ENCODE assay signal across 13 mouse cellular contexts in the genomic region with DNA sequence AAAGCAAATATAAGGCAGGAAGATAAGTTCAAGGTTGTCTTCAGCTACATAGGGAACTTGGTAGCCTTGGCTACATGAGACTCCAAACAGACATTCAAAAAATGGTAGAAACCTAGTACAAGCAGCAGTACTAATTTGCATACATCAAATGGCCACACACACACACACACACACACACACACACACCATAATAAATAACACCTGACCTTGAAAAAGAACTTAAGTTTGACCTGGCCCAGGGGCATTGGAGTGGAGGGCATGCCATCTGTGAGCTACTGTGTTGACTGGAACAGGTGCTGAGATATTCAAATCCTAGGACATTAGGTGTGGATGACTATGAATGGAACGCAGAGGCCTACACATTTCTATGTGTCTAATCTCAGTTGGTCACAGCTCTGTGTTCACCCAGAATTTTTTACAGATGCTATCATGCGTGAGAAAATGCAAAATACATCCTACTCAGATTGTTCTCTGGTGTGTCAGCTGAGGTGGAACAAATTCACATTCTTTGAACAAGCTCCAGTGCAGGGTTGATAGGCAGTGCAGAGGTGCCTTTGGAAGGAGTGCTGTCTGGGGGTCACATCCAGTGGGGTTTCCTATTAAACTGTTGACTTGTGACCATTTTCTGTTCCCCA.
A peak's percentile ranks its signal among the peaks of the same experiment; 100 is the strongest.
DNase-seq lines count a peak whose midpoint lies in the region; ATAC-seq and TF ChIP-seq lines count a peak whose summit lies in the region.
"Had no signal": no experiment of that assay in that cellular context is flagged by ENCODE, and none has a peak within 500 bp of the region (broad histone marks: within the 10 kb centered on the region; RNA-seq: fewer than 3 reads in every experiment).

No protein-coding gene starts in this region.

- no peak for TF ChIP-seq POLR2A in CH12.LX (IDR thresholded peaks at IDR 0.05; ENCODE audit: low read depth, low read length)

- no peak overlapping the region for H3K4me3 ChIP-seq in hindbrain, embryonic 10.5 days
- H3K4me3 ChIP-seq in hindbrain, embryonic 14.5 days (replicated peaks; ENCODE audit: low read length), result no peak overlapping the region
- no peak overlapping the region for H3K4me3 ChIP-seq in CH12.LX (replicated peaks in 1 of 3; ENCODE audit: low read depth in 2 of 3, low read length in 2 of 3, poor library complexity in 1 of 3)
- no peak overlapping the region for H3K4me3 ChIP-seq in forebrain, embryonic 14.5 days (ENCODE audit: low read depth, low read length)
- no peak overlapping the region for H3K4me3 ChIP-seq in kidney, postnatal 0 days (replicated peaks; ENCODE audit: low read depth, low read length)
- H3K4me3 ChIP-seq: layer of hippocampus, adult 2 months had no signal

- no peak for DNase-seq in hindbrain, embryonic 10.5 days (ENCODE audit: low spot score)
- DNase-seq in hindbrain, embryonic 14.5 days (ENCODE audit: low spot score), result no peak
- peak; percentile 86 for DNase-seq in CH12.LX (ENCODE audit: extremely low read depth)
- peak; percentile 54 for DNase-seq in forebrain, embryonic 14.5 days (ENCODE audit: low spot score)
- peak; percentile 14 for DNase-seq in kidney, postnatal 0 days (ENCODE audit: low spot score)
- DNase-seq in thymus, adult 18-20 months, result no peak
- DNase-seq in testis, postnatal 14 days (ENCODE audit: low spot score), result no peak
- DNase-seq in lung, postnatal 14 days, result no peak
- DNase-seq: adrenal gland, postnatal 14 days; gastrocnemius, postnatal 25 days; heart, postnatal 4 days had no signal

- dilution Hi-C loops in CH12.LX (cut with MboI; ENCODE audit: extremely low pct_ligation_motif_present, extremely low pct_unique_long_range_greater_than_20kb, low sequenced_read_pairs), result no loop called here

- H3K27me3 ChIP-seq in hindbrain, embryonic 10.5 days (ENCODE audit: insufficient read depth, poor library complexity, severe bottlenecking), result no peaks in the 10 kb centered on the region
- H3K27me3 ChIP-seq in hindbrain, embryonic 14.5 days (ENCODE audit: control insufficient read depth, insufficient read depth, low read length), result no peaks in the 10 kb centered on the region
- peaks cover 24% of the 10 kb centered on the region for H3K27me3 ChIP-seq in CH12.LX (replicated peaks)
- no peaks in the 10 kb centered on the region for H3K27me3 ChIP-seq in forebrain, embryonic 14.5 days (replicated peaks; ENCODE audit: control insufficient read depth, insufficient read depth, low read length)
- no peaks in the 10 kb centered on the region for H3K27me3 ChIP-seq in kidney, postnatal 0 days (ENCODE audit: insufficient read depth, low read length)

- ATAC-seq in hindbrain, embryonic 14.5 days (ENCODE audit: low FRiP score), result no peak
- peak; percentile 40; the same call in 1 of the 2 replicates for ATAC-seq in forebrain, embryonic 14.5 days
- peak; percentile 83 for ATAC-seq in kidney, postnatal 0 days (replicated peaks; ENCODE audit: low FRiP score, low read depth)

- no peak overlapping the region for H3K9ac ChIP-seq in hindbrain, embryonic 14.5 days
- no peak overlapping the region for H3K9ac ChIP-seq in CH12.LX (ENCODE audit: insufficient read depth, low read depth)
- H3K9ac ChIP-seq in forebrain, embryonic 14.5 days (ENCODE audit: low read length), result no peak overlapping the region
- no peak overlapping the region for H3K9ac ChIP-seq in kidney, postnatal 0 days (ENCODE audit: low read depth, low read length)

- 50% methylated on average over 2 of the region's 2 CpGs for WGBS in hindbrain, embryonic 10.5 days
- WGBS in hindbrain, embryonic 14.5 days, result 22% methylated on average over 2 of the region's 2 CpGs
- 29% methylated on average over 2 of the region's 2 CpGs for WGBS in forebrain, embryonic 14.5 days
- 67% methylated on average over 2 of the region's 2 CpGs for WGBS in kidney, postnatal 0 days

- no peak for TF ChIP-seq CTCF in CH12.LX (conservative IDR thresholded peaks at IDR 0.05 in 1 of 2, IDR thresholded peaks at IDR 0.05 in 1 of 2; ENCODE audit: low read depth in 2 of 2, low read length in 2 of 2)
- no peak for TF ChIP-seq CTCF in kidney, postnatal 0 days (IDR thresholded peaks at IDR 0.05; ENCODE audit: low read depth)

- no peak for TF ChIP-seq RAD21 in CH12.LX (IDR thresholded peaks at IDR 0.05; ENCODE audit: low read depth, low read length)

- peaks cover 39% of the 10 kb centered on the region for H3K4me1 ChIP-seq in hindbrain, embryonic 10.5 days (replicated peaks)
- 0 out of 2 replicates have a peak, but pooled peaks cover 6% of the 10 kb centered on the region for H3K4me1 ChIP-seq in hindbrain, embryonic 14.5 days (replicated peaks; ENCODE audit: control insufficient read depth, insufficient read depth, low read length)
- H3K4me1 ChIP-seq in CH12.LX (ENCODE audit: control insufficient read depth in 1 of 2, insufficient read depth in 2 of 2), result peaks cover 0 to 24% of the 10 kb centered on the region in 2 experiments; a peak in 3 of 4 replicates
- H3K4me1 ChIP-seq in forebrain, embryonic 14.5 days (ENCODE audit: control insufficient read depth, insufficient read depth, low read length), result peaks cover 4% of the 10 kb centered on the region
- H3K4me1 ChIP-seq in kidney, postnatal 0 days (replicated peaks; ENCODE audit: insufficient read depth, low read length), result 0 out of 2 replicates have a peak, but pooled peaks cover 5% of the 10 kb centered on the region

- H3K4me2 ChIP-seq in hindbrain, embryonic 14.5 days (replicated peaks), result no peak overlapping the region
- no peak overlapping the region for H3K4me2 ChIP-seq in CH12.LX (ENCODE audit: insufficient read depth, low read depth, poor library complexity, severe bottlenecking)
- no peak overlapping the region for H3K4me2 ChIP-seq in forebrain, embryonic 14.5 days (ENCODE audit: low read length)
- no peak overlapping the region for H3K4me2 ChIP-seq in kidney, postnatal 0 days (ENCODE audit: low read length)
- H3K4me2 ChIP-seq: heart, embryonic 11.5 days had no signal

- in situ Hi-C loops in CH12.LX (cut with MboI; ENCODE audit: low pct_ligation_motif_present, low pct_unique_long_range_greater_than_20kb, low sequenced_read_pairs), result no loop called here

- H3K27ac ChIP-seq in hindbrain, embryonic 10.5 days, result 0 out of 2 replicates have a peak overlapping the region, but pooled peaks have one; percentile 62
- no peak overlapping the region for H3K27ac ChIP-seq in hindbrain, embryonic 14.5 days
- H3K27ac ChIP-seq in CH12.LX (ENCODE audit: insufficient read depth, low read depth), result no peak overlapping the region
- no peak overlapping the region for H3K27ac ChIP-seq in forebrain, embryonic 14.5 days (ENCODE audit: low read depth, low read length)
- peak overlapping the region; percentile 75 for H3K27ac ChIP-seq in kidney, postnatal 0 days
- H3K27ac ChIP-seq: layer of hippocampus, adult 2 months had no signal

- H3K9me3 ChIP-seq in hindbrain, embryonic 10.5 days, result no peaks in the 10 kb centered on the region
- no peaks in the 10 kb centered on the region for H3K9me3 ChIP-seq in hindbrain, embryonic 14.5 days (ENCODE audit: control insufficient read depth, low read length)
- no peaks in the 10 kb centered on the region for H3K9me3 ChIP-seq in CH12.LX (replicated peaks; ENCODE audit: low read length)
- no peaks in the 10 kb centered on the region for H3K9me3 ChIP-seq in forebrain, embryonic 14.5 days (replicated peaks; ENCODE audit: control insufficient read depth, low read length)
- H3K9me3 ChIP-seq in kidney, postnatal 0 days (replicated peaks; ENCODE audit: low read length), result no peaks in the 10 kb centered on the region

- peak; percentile 65; the same call in 1 of the 2 replicates for TF ChIP-seq EP300 in CH12.LX (IDR thresholded peaks at IDR 0.05; ENCODE audit: low read length)

- H3K79me2 ChIP-seq in CH12.LX (replicated peaks; ENCODE audit: control insufficient read depth, extremely low read depth, insufficient read depth, poor library complexity, severe bottlenecking), result no peaks in the 10 kb centered on the region

- H3K36me3 ChIP-seq in hindbrain, embryonic 10.5 days, result no peaks in the 10 kb centered on the region
- H3K36me3 ChIP-seq in hindbrain, embryonic 14.5 days (replicated peaks; ENCODE audit: control insufficient read depth, insufficient read depth), result no peaks in the 10 kb centered on the region
- no peaks in the 10 kb centered on the region for H3K36me3 ChIP-seq in CH12.LX (replicated peaks in 1 of 2; ENCODE audit: control insufficient read depth in 1 of 2, insufficient read depth in 1 of 2, low read length in 1 of 2)
- H3K36me3 ChIP-seq in forebrain, embryonic 14.5 days (ENCODE audit: control insufficient read depth, insufficient read depth, low read length), result no peaks in the 10 kb centered on the region
- no peaks in the 10 kb centered on the region for H3K36me3 ChIP-seq in kidney, postnatal 0 days (ENCODE audit: insufficient read depth, low read length)

TF ChIP-seq in CH12.LX, 34 proteins besides CTCF, POLR2A, EP300 and RAD21:
- TF ChIP-seq KAT2A (IDR thresholded peaks at IDR 0.05; ENCODE audit: insufficient replicate concordance, low read length) (no peak), SIN3A (IDR thresholded peaks at IDR 0.05; ENCODE audit: low read length) (no peak), BHLHE40 (IDR thresholded peaks at IDR 0.05; ENCODE audit: low read depth, low read length) (peak; percentile 67), ZNF384 (IDR thresholded peaks at IDR 0.05; ENCODE audit: low read depth, low read length) (peak; percentile 94), MAFK (IDR thresholded peaks at IDR 0.05; ENCODE audit: insufficient replicate concordance, low read length) (peak; percentile 45; the same call in 1 of the 2 replicates), PAX5 (IDR thresholded peaks at IDR 0.05; ENCODE audit: low read length) (no peak), ETS1 (conservative IDR thresholded peaks at IDR 0.05; ENCODE audit: low read depth, low read length) (peak; percentile 32), GABPA (IDR thresholded peaks at IDR 0.05; ENCODE audit: insufficient replicate concordance, low read depth, low read length) (no peak)

Comparison
In these comparisons a context has a peak if more than half of its experiments do, and no peak if none do; other contexts are left out.
1. H3K27ac ChIP-seq: peak in hindbrain, embryonic 10.5 days (single experiment) and kidney, postnatal 0 days (single experiment); none in hindbrain, embryonic 14.5 days (single experiment), CH12.LX (single experiment) and forebrain, embryonic 14.5 days (single experiment).
2. DNase-seq: peak in CH12.LX (single experiment), forebrain, embryonic 14.5 days (single experiment) and kidney, postnatal 0 days (single experiment); none in hindbrain, embryonic 10.5 days (single experiment), hindbrain, embryonic 14.5 days (single experiment), thymus, adult 18-20 months (0 of 2), testis, postnatal 14 days (single experiment) and lung, postnatal 14 days (single experiment).